Mouse (Mus musculus) heart, embryonic 11.5 days (tissue): ENCODE measurements around the gene Adss. TPM values are rescaled to one million over a fixed set of nuclear protein-coding genes. Genes with fewer than 3 reads are reported as not detected.

Source experiments
- ATAC-seq: fragments of 200-750 bp; cut with Nextera tagmentation; replicated peaks from 2 replicates; pipeline ENCODE4 v1.8.0; 2017; ENCODE audit warnings: moderate library complexity; ENCODE audit not compliant: insufficient number of reproducible peaks, low FRiP score, low TSS enrichment
- H3K27ac ChIP-seq: fragments of 300-500 bp; sonication (generic); 2 replicates; pipeline ENCODE4 v1.5.1; 2014; ENCODE audit warnings: mild to moderate bottlenecking, low read depth, low read length
- H3K27me3 ChIP-seq: fragments of 300-500 bp; sonication (generic); 2 replicates; pipeline ENCODE4 v1.6.1; 2014; ENCODE audit warnings: mild to moderate bottlenecking, low read length, mixed read lengths; ENCODE audit not compliant: control insufficient read depth, insufficient read depth
- H3K36me3 ChIP-seq: fragments of 300-500 bp; sonication (generic); 2 replicates; pipeline ENCODE4 v1.6.1; 2014; ENCODE audit warnings: mild to moderate bottlenecking, low read length, moderate library complexity, mixed read lengths; ENCODE audit not compliant: control insufficient read depth, insufficient read depth
- H3K4me1 ChIP-seq: fragments of 300-500 bp; sonication (generic); 2 replicates; pipeline ENCODE4 v1.6.1; 2014; ENCODE audit warnings: low read length; ENCODE audit not compliant: control insufficient read depth, insufficient read depth
- H3K4me2 ChIP-seq: fragments of 300-500 bp; sonication (generic); 2 replicates; pipeline ENCODE4 v1.6.1; 2014; ENCODE audit warnings: mild to moderate bottlenecking, moderate library complexity
- H3K4me3 ChIP-seq: fragments of 300-500 bp; sonication (generic); 2 replicates; pipeline ENCODE4 v1.5.1; 2014; ENCODE audit warnings: low read depth, low read length
- H3K9ac ChIP-seq: fragments of 300-500 bp; sonication (generic); 2 replicates; pipeline ENCODE4 v1.6.1; 2014; ENCODE audit warnings: mild to moderate bottlenecking, low read depth, low read length, moderate library complexity
- H3K9me3 ChIP-seq: fragments of 300-500 bp; sonication (generic); replicated peaks from 2 replicates; pipeline ENCODE4 v1.6.1; 2016; ENCODE audit warnings: low read length; ENCODE audit not compliant: control insufficient read depth
- WGBS: fragments of 180-500 bp; shearing (Covaris S2); extraction: QIAGEN DNeasy Blood & Tissue Kit; methylation state at CpG from one replicate; pipeline ENCODE4 v1.1.7; 2014; ENCODE audit not compliant: insufficient replicate concordance; 5-methylcytosine and 5-hydroxymethylcytosine counted together
- polyA plus RNA-seq: library from polyadenylated mRNA; unstranded; fragments of >200 nt; fragmentation: Nextera tagmentation; extraction: Ambion mirVana; gene quantifications from 2 replicates; pipeline ENCODE4 v1.2.1, GENCODE M21; 2014

The Adss gene
- polyA plus RNA-seq, 1 experiment from 2014 or later = 36.4 TPM

- Histone ChIP-seq H3K27me3 (no peaks in the 10 kb centered on the region), H3K27ac (no peak overlapping the region), H3K4me1 (peaks cover 7% of the 10 kb centered on the region), H3K4me2 (no peak overlapping the region), H3K9me3 (no peaks in the 10 kb centered on the region), H3K9ac (no peak overlapping the region), H3K4me3 (no peak overlapping the region), H3K36me3 (no peaks in the 10 kb centered on the region; the same call in 1 of the 2 replicates)
- 86% methylated on average over 3 of the region's 3 CpGs for WGBS
- no peak for ATAC-seq
These were observed 3.5 kb downstream of the Adss start for GRCm38 (mm10) chr1:177792835-177793234.

- Histone ChIP-seq H3K9ac (no peak overlapping the region), H3K27me3 (no peaks in the 10 kb centered on the region), H3K4me3 (no peak overlapping the region), H3K36me3 (peaks cover 25% of the 10 kb centered on the region), H3K4me2 (no peak overlapping the region), H3K9me3 (no peaks in the 10 kb centered on the region), H3K4me1 (no peaks in the 10 kb centered on the region), H3K27ac (no peak overlapping the region)
- no peak for ATAC-seq
- 89% methylated on average over 2 of the region's 2 CpGs for WGBS
These were observed 18.9 kb downstream of the Adss start for GRCm38 (mm10) chr1:177777397-177777796.

GRCm38 (mm10) chr1:177768931-177769330, 27.4 kb downstream of the Adss start:
- ATAC-seq = no peak
- peaks cover 16% of the 10 kb centered on the region for H3K36me3 ChIP-seq
- no peak overlapping the region for H3K4me2 ChIP-seq
- H3K27ac ChIP-seq = no peak overlapping the region
- H3K4me3 ChIP-seq = no peak overlapping the region
- no peaks in the 10 kb centered on the region for H3K4me1 ChIP-seq
- H3K9ac ChIP-seq = no peak overlapping the region
- H3K27me3 ChIP-seq = no peaks in the 10 kb centered on the region
- no peaks in the 10 kb centered on the region for H3K9me3 ChIP-seq

GRCm38 (mm10) chr1:177757249-177757648, 39.1 kb downstream of the Adss start:
- H3K4me2 ChIP-seq = no peak overlapping the region
- H3K4me1 ChIP-seq = no peaks in the 10 kb centered on the region
- H3K36me3 ChIP-seq = 0 out of 2 replicates have a peak, but pooled peaks cover 2% of the 10 kb centered on the region
- no peaks in the 10 kb centered on the region for H3K27me3 ChIP-seq
- H3K9ac ChIP-seq = no peak overlapping the region
- WGBS = 85% methylated on average over 5 of the region's 5 CpGs
- ATAC-seq = no peak
- no peak overlapping the region for H3K27ac ChIP-seq
- no peak overlapping the region for H3K4me3 ChIP-seq
- H3K9me3 ChIP-seq = no peaks in the 10 kb centered on the region

- WGBS = 67% methylated on average over 1 of the region's 1 CpGs
- H3K4me3 ChIP-seq = no peak overlapping the region
- no peaks in the 10 kb centered on the region for H3K27me3 ChIP-seq
- peaks cover 16% of the 10 kb centered on the region for H3K9me3 ChIP-seq
- no peak overlapping the region for H3K27ac ChIP-seq
- no peaks in the 10 kb centered on the region for H3K4me1 ChIP-seq
- no peak overlapping the region for H3K9ac ChIP-seq
- H3K4me2 ChIP-seq = no peak overlapping the region
- no peak for ATAC-seq
- peaks cover 3% of the 10 kb centered on the region; the same call in 1 of the 2 replicates for H3K36me3 ChIP-seq
These were observed 42.8 kb downstream of the Adss start for GRCm38 (mm10) chr1:177753496-177753895.

DNA sequence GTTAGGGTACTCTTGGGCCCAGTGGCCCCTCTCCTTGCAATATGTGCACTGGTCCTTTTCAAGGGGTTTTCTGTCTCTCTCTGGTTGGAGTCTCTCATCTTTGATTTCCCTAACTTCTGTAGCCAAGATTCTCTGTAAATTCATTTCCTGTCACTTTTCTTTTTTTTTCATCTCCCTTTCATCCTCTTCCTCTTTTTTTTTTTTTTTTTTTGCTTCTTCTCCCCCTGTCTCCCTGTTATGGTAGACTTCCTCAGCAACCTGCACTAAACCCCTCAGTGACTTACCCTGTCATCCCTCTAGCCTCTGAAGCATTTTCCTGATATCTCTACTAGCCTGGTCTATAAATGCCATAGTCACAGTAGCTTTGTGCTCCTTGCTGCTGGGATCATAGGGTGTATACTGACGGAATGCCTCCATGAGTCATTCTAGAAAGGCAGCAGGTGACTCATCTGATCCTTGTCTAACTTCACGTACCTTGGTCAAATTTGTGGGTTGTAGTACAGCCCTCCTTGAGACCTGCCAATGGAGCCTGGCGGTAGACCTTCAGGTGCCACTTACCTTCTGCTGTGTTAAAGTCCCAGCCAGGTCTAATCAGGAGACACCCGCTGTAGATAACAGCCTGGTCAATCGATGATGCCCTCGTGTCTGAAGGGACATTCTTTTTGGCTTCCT, 48.3 kb downstream of the Adss start:
- ATAC-seq = no peak
- H3K4me2 ChIP-seq = no peak overlapping the region
- peaks cover 16% of the 10 kb centered on the region for H3K9me3 ChIP-seq
- H3K27me3 ChIP-seq = no peaks in the 10 kb centered on the region
- no peak overlapping the region for H3K27ac ChIP-seq
- no peak overlapping the region for H3K9ac ChIP-seq
- no peak overlapping the region for H3K4me3 ChIP-seq
- no peaks in the 10 kb centered on the region for H3K4me1 ChIP-seq
- peaks cover 3% of the 10 kb centered on the region; the same call in 1 of the 2 replicates for H3K36me3 ChIP-seq
- WGBS = 92% methylated on average over 6 of the region's 6 CpGs

GRCm38 (mm10) chr1:177744521-177745325, 51.6 kb downstream of the Adss start:
- no peak overlapping the region for H3K4me3 ChIP-seq
- no peaks in the 10 kb centered on the region for H3K27me3 ChIP-seq
- no peak for ATAC-seq
- H3K27ac ChIP-seq = no peak overlapping the region
- WGBS = 83% methylated on average over 7 of the region's 7 CpGs
- no peak overlapping the region for H3K4me2 ChIP-seq
- peaks cover 5% of the 10 kb centered on the region; the same call in 1 of the 2 replicates for H3K9me3 ChIP-seq
- no peaks in the 10 kb centered on the region for H3K36me3 ChIP-seq
- no peaks in the 10 kb centered on the region for H3K4me1 ChIP-seq
- no peak overlapping the region for H3K9ac ChIP-seq

DNA sequence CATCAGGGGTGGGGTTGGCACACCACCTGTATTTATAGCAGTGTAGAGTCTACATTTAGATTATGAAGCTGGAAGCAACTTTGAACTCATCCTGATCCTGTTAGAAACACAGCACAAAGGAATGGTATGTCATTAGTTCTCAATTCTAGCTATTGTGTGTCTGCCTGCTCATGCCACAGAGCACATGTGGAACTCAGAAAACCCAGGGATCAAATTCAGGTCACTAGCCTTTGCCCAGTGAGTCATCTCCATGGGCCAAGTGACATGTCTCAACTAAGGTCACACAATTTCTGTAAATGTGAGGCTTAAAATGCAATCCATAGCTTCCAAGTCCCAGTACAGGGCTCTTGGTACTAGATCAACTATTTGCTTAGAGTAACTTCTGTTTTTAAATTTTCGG, 54.2 kb downstream of the Adss start:
- WGBS = 69% methylated on average over 1 of the region's 1 CpGs
- Histone ChIP-seq H3K27me3 (no peaks in the 10 kb centered on the region), H3K36me3 (no peaks in the 10 kb centered on the region), H3K9ac (no peak overlapping the region), H3K4me2 (no peak overlapping the region), H3K9me3 (no peaks in the 10 kb centered on the region), H3K4me3 (no peak overlapping the region), H3K4me1 (no peaks in the 10 kb centered on the region), H3K27ac (no peak overlapping the region)
- ATAC-seq = no peak
